Mouse (Mus musculus): ENCODE measurements around the gene Galnt16. TPM values are rescaled to one million over a fixed set of nuclear protein-coding genes. Genes with fewer than 3 reads are reported as not detected.
A peak's percentile ranks its signal among the peaks of the same experiment; 100 is the strongest.

Gene Galnt16
- polyA plus RNA-seq, 1 experiment from 2014 or later, result 18.9 TPM

- DNase-seq (ENCODE audit: low spot score), result no peak
- Histone ChIP-seq H3K9me3 (no peaks in the 10 kb centered on the region), H3K27me3 (ENCODE audit: insufficient read depth, poor library complexity, severe bottlenecking) (no peaks in the 10 kb centered on the region), H3K4me1 (replicated peaks) (peaks cover 3% of the 10 kb centered on the region; the same call in 1 of the 2 replicates), H3K27ac (no peak overlapping the region), H3K4me3 (no peak overlapping the region), H3K36me3 (no peaks in the 10 kb centered on the region)
- WGBS, result 70% methylated on average over 6 of the region's 6 CpGs
These were observed 20.2 kb downstream of the Galnt16 start for GRCm38 (mm10) chr12:80538311-80538710.

- peaks cover 25% of the 10 kb centered on the region for H3K4me1 ChIP-seq (replicated peaks)
These were observed 27.2 kb downstream of the Galnt16 start for GRCm38 (mm10) chr12:80545310-80545709.

GRCm38 (mm10) chr12:80549646-80550045 lies 31.6 kb downstream of the Galnt16 start:
- Histone ChIP-seq H3K27me3 (ENCODE audit: insufficient read depth, poor library complexity, severe bottlenecking) (peaks cover 16% of the 10 kb centered on the region), H3K9me3 (no peaks in the 10 kb centered on the region), H3K36me3 (no peaks in the 10 kb centered on the region), H3K4me3 (no peak overlapping the region), H3K4me1 (replicated peaks) (peaks cover 34% of the 10 kb centered on the region), H3K27ac (peak overlapping the region; percentile 64; the same call in 1 of the 2 replicates)
- no peak for DNase-seq (ENCODE audit: low spot score)
- WGBS, result 70% methylated on average over 11 of the region's 11 CpGs

More at GRCm38 (mm10) chr12:80545310-80545709, 27.2 kb downstream of the Galnt16 start:
- H3K36me3 ChIP-seq, result no peaks in the 10 kb centered on the region
- peak; percentile 51 for DNase-seq (ENCODE audit: low spot score)
- H3K27me3 ChIP-seq (ENCODE audit: insufficient read depth, poor library complexity, severe bottlenecking), result peaks cover 16% of the 10 kb centered on the region
- H3K27ac ChIP-seq, result peak overlapping the region; percentile 23; the same call in 1 of the 2 replicates
- WGBS, result 6% methylated on average over 4 of the region's 4 CpGs
- no peak overlapping the region for H3K4me3 ChIP-seq
- H3K9me3 ChIP-seq, result no peaks in the 10 kb centered on the region

- WGBS, result 2% methylated on average over 3 of the region's 3 CpGs
- 0 out of 2 replicates have a peak, but pooled peaks cover 4% of the 10 kb centered on the region for H3K9me3 ChIP-seq
- 0 out of 2 replicates have a peak, but pooled peaks cover 5% of the 10 kb centered on the region for H3K27me3 ChIP-seq (ENCODE audit: insufficient read depth, poor library complexity, severe bottlenecking)
- peak; percentile 43 for DNase-seq (ENCODE audit: low spot score)
- H3K27ac ChIP-seq, result no peak overlapping the region
- no peak overlapping the region for H3K4me3 ChIP-seq
- no peaks in the 10 kb centered on the region; the same call in 1 of the 2 replicates for H3K36me3 ChIP-seq
- peaks cover 30% of the 10 kb centered on the region for H3K4me1 ChIP-seq (replicated peaks)
These were observed 35.1 kb downstream of the Galnt16 start for GRCm38 (mm10) chr12:80553157-80553556.

- Histone ChIP-seq H3K4me3 (no peak overlapping the region), H3K36me3 (no peaks in the 10 kb centered on the region; the same call in 1 of the 2 replicates), H3K4me1 (replicated peaks) (peaks cover 27% of the 10 kb centered on the region), H3K9me3 (0 out of 2 replicates have a peak, but pooled peaks cover 4% of the 10 kb centered on the region), H3K27me3 (ENCODE audit: insufficient read depth, poor library complexity, severe bottlenecking) (no peaks in the 10 kb centered on the region), H3K27ac (no peak overlapping the region)
- 95% methylated on average over 6 of the region's 6 CpGs for WGBS
- no peak for DNase-seq (ENCODE audit: low spot score)
These were observed 36.2 kb downstream of the Galnt16 start for GRCm38 (mm10) chr12:80554312-80554711.

GRCm38 (mm10) chr12:80561904-80562303 lies 43.8 kb downstream of the Galnt16 start:
- Histone ChIP-seq H3K9me3 (no peaks in the 10 kb centered on the region), H3K27me3 (ENCODE audit: insufficient read depth, poor library complexity, severe bottlenecking) (peaks cover 3% of the 10 kb centered on the region; the same call in 1 of the 2 replicates), H3K27ac (no peak overlapping the region), H3K4me3 (no peak overlapping the region), H3K4me1 (replicated peaks) (peaks cover 30% of the 10 kb centered on the region), H3K36me3 (no peaks in the 10 kb centered on the region)
- DNase-seq (ENCODE audit: low spot score), result no peak
- WGBS, result 17% methylated on average over 2 of the region's 2 CpGs

- Histone ChIP-seq H3K27ac (no peak overlapping the region), H3K27me3 (ENCODE audit: insufficient read depth, poor library complexity, severe bottlenecking) (peaks cover 3% of the 10 kb centered on the region; the same call in 1 of the 2 replicates), H3K36me3 (no peaks in the 10 kb centered on the region), H3K4me1 (replicated peaks) (peaks cover 30% of the 10 kb centered on the region), H3K4me3 (no peak overlapping the region), H3K9me3 (no peaks in the 10 kb centered on the region)
- 72% methylated on average over 5 of the region's 5 CpGs for WGBS
- DNase-seq (ENCODE audit: low spot score), result no peak
These were observed 44.7 kb downstream of the Galnt16 start for GRCm38 (mm10) chr12:80562793-80563192.

GRCm38 (mm10) chr12:80564990-80565389 lies 46.9 kb downstream of the Galnt16 start:
- 87% methylated on average over 6 of the region's 6 CpGs for WGBS
- H3K4me3 ChIP-seq, result no peak overlapping the region
- H3K4me1 ChIP-seq (replicated peaks), result peaks cover 32% of the 10 kb centered on the region
- H3K27me3 ChIP-seq (ENCODE audit: insufficient read depth, poor library complexity, severe bottlenecking), result peaks cover 3% of the 10 kb centered on the region; the same call in 1 of the 2 replicates
- H3K27ac ChIP-seq, result no peak overlapping the region
- DNase-seq (ENCODE audit: low spot score), result no peak
- H3K36me3 ChIP-seq, result no peaks in the 10 kb centered on the region
- no peaks in the 10 kb centered on the region for H3K9me3 ChIP-seq

GRCm38 (mm10) chr12:80565793-80566192 lies 47.7 kb downstream of the Galnt16 start:
- Histone ChIP-seq H3K27ac (no peak overlapping the region), H3K9me3 (no peaks in the 10 kb centered on the region), H3K4me1 (replicated peaks) (peaks cover 32% of the 10 kb centered on the region), H3K4me3 (no peak overlapping the region), H3K36me3 (no peaks in the 10 kb centered on the region), H3K27me3 (ENCODE audit: insufficient read depth, poor library complexity, severe bottlenecking) (peaks cover 3% of the 10 kb centered on the region; the same call in 1 of the 2 replicates)
- 55% methylated on average over 2 of the region's 2 CpGs for WGBS
- no peak for DNase-seq (ENCODE audit: low spot score)

- Histone ChIP-seq H3K9me3 (no peaks in the 10 kb centered on the region), H3K36me3 (no peaks in the 10 kb centered on the region), H3K4me3 (no peak overlapping the region), H3K4me1 (replicated peaks) (peaks cover 32% of the 10 kb centered on the region), H3K27ac (no peak overlapping the region), H3K27me3 (ENCODE audit: insufficient read depth, poor library complexity, severe bottlenecking) (peaks cover 3% of the 10 kb centered on the region; the same call in 1 of the 2 replicates)
- WGBS, result 40% methylated on average over 4 of the region's 4 CpGs
- DNase-seq (ENCODE audit: low spot score), result peak; percentile 48
These were observed 48.4 kb downstream of the Galnt16 start for GRCm38 (mm10) chr12:80566502-80566901.

GRCm38 (mm10) chr12:80567375-80567774 lies 49.3 kb downstream of the Galnt16 start:
- H3K9me3 ChIP-seq, result no peaks in the 10 kb centered on the region
- 28% methylated on average over 3 of the region's 3 CpGs for WGBS
- H3K36me3 ChIP-seq, result no peaks in the 10 kb centered on the region
- no peak overlapping the region for H3K4me3 ChIP-seq
- peaks cover 32% of the 10 kb centered on the region for H3K4me1 ChIP-seq (replicated peaks)
- H3K27ac ChIP-seq, result peak overlapping the region; percentile 53; the same call in 1 of the 2 replicates
- peaks cover 3% of the 10 kb centered on the region; the same call in 1 of the 2 replicates for H3K27me3 ChIP-seq (ENCODE audit: insufficient read depth, poor library complexity, severe bottlenecking)
- DNase-seq (ENCODE audit: low spot score), result peak; percentile 40

- 82% methylated on average over 2 of the region's 2 CpGs for WGBS
- H3K9me3 ChIP-seq, result no peaks in the 10 kb centered on the region
- H3K27me3 ChIP-seq (ENCODE audit: insufficient read depth, poor library complexity, severe bottlenecking), result no peaks in the 10 kb centered on the region; the same call in 1 of the 2 replicates
- H3K4me3 ChIP-seq, result no peak overlapping the region
- no peaks in the 10 kb centered on the region for H3K36me3 ChIP-seq
- no peak overlapping the region for H3K27ac ChIP-seq
- DNase-seq (ENCODE audit: low spot score), result no peak
- H3K4me1 ChIP-seq (replicated peaks), result peaks cover 37% of the 10 kb centered on the region
These were observed 51.5 kb downstream of the Galnt16 start for GRCm38 (mm10) chr12:80569561-80569960.

- no peak overlapping the region for H3K4me3 ChIP-seq
- no peaks in the 10 kb centered on the region; the same call in 1 of the 2 replicates for H3K27me3 ChIP-seq (ENCODE audit: insufficient read depth, poor library complexity, severe bottlenecking)
- no peaks in the 10 kb centered on the region for H3K9me3 ChIP-seq
- peak overlapping the region; percentile 66 for H3K27ac ChIP-seq
- H3K4me1 ChIP-seq (replicated peaks), result peaks cover 21% of the 10 kb centered on the region
- DNase-seq (ENCODE audit: low spot score), result no peak
- H3K36me3 ChIP-seq, result peaks cover 8% of the 10 kb centered on the region; the same call in 1 of the 2 replicates
- 84% methylated on average over 4 of the region's 4 CpGs for WGBS
These were observed 56.2 kb downstream of the Galnt16 start for GRCm38 (mm10) chr12:80574318-80574717.
